Mouse (Mus musculus) heart, adult 18-20 months (tissue): ENCODE measurements at regions not wholly inside any gene's neighbourhood (a gene's known extent, or its start where the extent isn't known, plus 50 kb on each side); places are given as distances from the start of the nearest gene placed in this dataset.

Source experiments
- DNase-seq, 2 experiments: peaks; one replicate each; pipeline ENCODE4 v3.0.0; 2021 to 2022; ENCODE audit warnings: mixed read lengths in 1 of 2

DNA sequence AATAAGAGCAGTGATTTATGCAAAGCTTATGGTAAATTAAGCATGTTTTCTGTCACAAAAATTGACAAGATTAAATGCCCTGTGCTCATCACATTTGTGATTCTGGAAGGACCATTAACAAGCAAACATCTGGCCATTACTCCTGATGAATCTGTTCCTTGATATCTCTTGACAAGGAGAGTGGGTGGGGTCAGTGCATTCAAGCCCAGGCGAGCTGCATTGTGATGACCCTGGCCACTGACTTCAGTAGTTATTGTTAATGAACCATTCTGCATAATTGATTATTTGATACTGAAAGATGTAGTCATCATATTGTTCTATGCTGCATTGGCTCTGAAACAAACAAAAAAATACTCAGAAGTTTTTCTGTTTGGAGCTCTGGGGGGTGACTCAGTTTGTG is 115.4 kb upstream of the Prmt6 start:
- DNase-seq, result no peak

DNA sequence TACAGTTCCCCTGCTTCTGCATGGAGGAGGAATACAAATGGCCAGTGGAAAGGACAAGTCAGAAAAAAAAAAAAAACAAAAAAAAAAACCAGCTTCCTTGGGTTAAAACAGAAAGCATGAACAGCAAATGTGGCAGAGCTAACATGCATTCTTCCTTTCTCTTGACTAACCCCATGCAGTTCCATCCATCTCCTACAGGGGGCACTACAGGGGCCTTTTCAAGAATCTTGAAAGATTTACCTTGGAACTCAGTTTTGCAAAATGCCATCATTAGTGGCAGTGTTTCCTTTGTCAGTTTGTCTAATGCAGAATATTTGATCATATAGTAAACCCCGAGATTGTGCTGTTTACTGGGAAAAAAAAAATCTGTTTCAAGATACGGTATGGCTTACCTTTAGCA is 111.1 kb upstream of the Prmt6 start:
- DNase-seq, result no peak

GRCm38 (mm10) chr3:110356822-110357594 is 106.2 kb upstream of the Prmt6 start:
- DNase-seq, result no peak

DNA sequence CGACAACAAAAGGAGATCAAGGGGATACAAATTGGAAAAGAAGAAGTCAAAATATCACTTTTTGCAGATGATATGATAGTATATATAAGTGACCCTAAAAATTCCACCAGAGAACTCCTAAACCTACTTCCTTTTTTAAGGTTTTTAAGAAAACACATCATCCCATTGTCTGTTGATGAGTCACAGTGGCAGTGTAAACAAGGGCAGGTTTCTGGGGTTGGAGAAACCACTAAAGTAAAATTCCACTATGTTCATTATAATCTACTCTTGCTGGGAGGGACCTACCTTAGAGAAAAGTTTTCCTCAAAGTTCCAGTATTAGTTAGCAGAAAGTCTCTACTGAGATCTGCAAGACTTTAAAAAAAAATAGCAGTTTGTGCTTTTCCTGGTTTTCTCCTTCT is 102.9 kb upstream of the Prmt6 start:
- DNase-seq, result no peak

- no peak for DNase-seq
These were observed 99.3 kb upstream of the Prmt6 start for GRCm38 (mm10) chr3:110350075-110350474.

DNA sequence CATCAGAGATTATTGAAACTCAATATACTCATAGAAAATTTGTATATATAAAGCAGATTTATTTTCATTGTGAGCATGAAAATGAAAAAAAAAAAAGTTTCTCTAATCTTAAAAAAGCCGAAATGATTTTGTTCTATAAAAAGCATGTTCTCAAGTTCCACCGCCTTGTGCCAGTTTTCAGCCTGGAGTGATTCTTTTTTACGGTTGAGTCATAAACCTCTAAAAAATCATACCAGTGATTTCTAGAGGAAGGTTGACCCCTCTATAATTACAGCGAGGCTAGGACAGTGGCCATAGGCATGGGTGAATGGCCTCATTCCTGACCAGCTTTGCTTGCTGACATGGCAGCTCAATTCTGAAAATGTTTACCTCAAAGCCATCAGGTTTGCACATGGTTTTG is 98.6 kb upstream of the Prmt6 start:
- no peak for DNase-seq

- DNase-seq, result no peak
These were observed 94.0 kb upstream of the Prmt6 start for GRCm38 (mm10) chr3:110344846-110345245.

DNA sequence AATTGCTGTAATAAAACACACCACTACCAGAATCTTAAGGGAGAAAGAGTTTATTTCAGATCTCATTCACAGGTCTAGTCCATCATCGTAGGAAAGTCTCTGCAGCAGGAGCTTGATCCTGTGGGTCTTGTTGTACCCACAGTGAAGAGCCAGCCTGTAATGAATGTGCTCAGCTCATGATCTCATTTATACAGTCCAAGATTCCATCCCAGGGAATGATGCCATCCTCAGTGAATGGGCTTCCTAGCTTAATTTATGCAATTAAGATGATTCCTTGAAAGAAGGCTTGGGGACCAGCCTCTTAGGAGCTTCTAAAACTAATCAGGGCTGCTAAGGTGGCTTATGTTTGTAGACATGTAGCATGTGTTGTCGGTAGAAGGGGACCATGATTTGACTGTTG is 89.3 kb upstream of the Prmt6 start:
- DNase-seq, result no peak

DNA sequence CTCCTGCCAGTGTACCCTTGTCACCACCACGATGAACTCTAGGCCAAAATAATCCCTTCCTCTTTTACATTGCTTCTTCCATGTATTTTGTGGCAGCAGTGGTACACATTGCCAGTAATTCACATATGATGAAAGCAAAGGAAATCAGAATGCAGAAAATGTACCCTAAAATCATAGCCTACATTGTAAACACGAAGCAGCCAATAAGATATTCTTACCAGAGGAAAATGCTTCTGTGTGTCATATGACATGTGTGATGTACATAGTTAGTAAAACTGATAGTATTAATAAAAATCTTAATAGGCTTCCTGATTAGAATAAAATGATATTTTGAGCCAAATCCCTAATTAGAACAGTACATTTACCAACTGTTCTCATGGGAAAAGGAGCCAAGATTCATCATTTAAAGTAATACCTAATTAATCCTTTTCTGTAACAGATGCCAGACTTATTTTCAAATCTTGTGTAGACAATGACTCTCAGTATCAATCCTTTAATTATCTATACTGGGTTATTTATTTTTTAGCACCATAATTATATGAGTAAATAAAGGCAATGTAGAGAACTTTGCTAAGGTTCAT is 88.3 kb upstream of the Prmt6 start:
- no peak for DNase-seq

- no peak for DNase-seq
These were observed 78.4 kb upstream of the Prmt6 start for GRCm38 (mm10) chr3:110329175-110329574.

DNA sequence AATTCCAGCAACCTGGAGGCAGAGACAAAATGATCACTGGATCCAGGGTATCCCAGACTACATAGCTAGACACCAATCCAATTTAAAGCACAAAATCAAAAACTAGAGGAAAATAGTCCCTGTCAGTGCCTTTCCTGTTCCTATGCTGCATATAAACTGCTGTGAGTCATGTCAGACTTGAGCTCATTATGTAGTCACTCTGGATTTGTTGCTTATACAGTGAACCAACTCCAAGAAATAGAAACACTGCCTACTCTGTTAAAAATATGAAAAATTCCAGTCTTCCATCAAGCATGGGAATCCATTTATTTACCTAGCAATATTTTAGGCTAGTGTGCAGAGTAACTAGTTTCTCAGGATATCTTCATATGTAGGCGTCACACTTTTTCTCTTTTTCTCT is 59.5 kb upstream of the Prmt6 start:
- DNase-seq, result no peak

DNA sequence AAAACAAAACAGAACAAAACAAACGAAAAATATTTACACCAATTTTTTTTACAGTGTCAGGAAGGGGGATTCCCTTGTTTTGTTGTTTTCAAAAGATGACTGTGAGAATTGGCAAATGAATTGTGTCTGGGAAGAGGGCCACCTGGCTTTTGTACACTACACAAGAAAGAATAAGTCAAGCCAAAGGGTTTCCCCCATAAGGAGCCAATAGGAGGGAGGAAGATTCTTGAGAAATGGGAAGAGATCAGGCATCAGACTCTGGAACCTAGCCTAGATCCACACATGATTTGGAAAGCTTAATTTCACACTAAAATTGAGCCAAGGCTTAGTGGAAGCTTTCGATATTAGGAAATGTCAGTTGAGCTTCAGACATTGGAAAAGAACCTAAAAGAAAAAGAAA is 52.4 kb upstream of the Prmt6 start:
- peak; percentile 6 for DNase-seq
